Mouse (Mus musculus): ENCODE results near the gene Naglu. TPM values are rescaled to one million over a fixed set of nuclear protein-coding genes. Genes with fewer than 3 reads are reported as not detected.

Gene Naglu
- polyA plus RNA-seq, 1 experiment from 2014 or later: 5.2 TPM

DNA sequence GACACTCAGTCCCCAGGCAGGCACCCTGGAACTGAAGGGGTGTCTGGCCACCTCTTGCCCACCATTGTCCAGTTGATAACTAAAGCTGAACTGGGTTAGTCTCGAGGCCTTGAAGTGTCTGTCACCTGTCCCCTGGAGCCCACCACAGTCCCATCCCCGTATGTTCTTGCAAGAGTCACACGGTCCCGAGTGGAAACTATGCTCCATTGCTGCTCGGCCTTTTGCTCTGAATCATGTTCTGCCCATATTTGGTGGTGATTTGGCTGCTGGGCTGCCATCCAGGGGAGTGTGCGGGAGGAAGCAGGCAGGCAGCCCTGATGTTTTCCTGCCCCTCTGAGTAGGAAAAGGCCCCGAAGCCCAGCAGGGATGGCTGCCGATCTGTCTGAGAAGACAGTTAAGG, 9.7 kb upstream of the Naglu start:
- DNase-seq (ENCODE audit: low spot score) (no peak), ATAC-seq (ENCODE audit: insufficient number of reproducible peaks, low FRiP score, low TSS enrichment, low read depth) (no peak)
- H3K9ac ChIP-seq (ENCODE audit: low read length): no peak overlapping the region
- H3K9me3 ChIP-seq (ENCODE audit: control insufficient read depth, low read length): no peaks in the 10 kb centered on the region
- no peaks in the 10 kb centered on the region for H3K27me3 ChIP-seq (ENCODE audit: control insufficient read depth, insufficient read depth, low read length)
- no peaks in the 10 kb centered on the region for H3K36me3 ChIP-seq (ENCODE audit: control insufficient read depth, insufficient read depth, low read length)
- H3K27ac ChIP-seq (replicated peaks; ENCODE audit: low read depth, low read length): no peak overlapping the region
- peaks cover 11% of the 10 kb centered on the region for H3K4me1 ChIP-seq (ENCODE audit: control insufficient read depth, insufficient read depth, low read length)
- WGBS: 86% methylated on average over 8 of the region's 8 CpGs
- no peak overlapping the region for H3K4me3 ChIP-seq (ENCODE audit: low read depth, low read length)
- H3K4me2 ChIP-seq (ENCODE audit: low read depth, severe bottlenecking): no peak overlapping the region

DNA sequence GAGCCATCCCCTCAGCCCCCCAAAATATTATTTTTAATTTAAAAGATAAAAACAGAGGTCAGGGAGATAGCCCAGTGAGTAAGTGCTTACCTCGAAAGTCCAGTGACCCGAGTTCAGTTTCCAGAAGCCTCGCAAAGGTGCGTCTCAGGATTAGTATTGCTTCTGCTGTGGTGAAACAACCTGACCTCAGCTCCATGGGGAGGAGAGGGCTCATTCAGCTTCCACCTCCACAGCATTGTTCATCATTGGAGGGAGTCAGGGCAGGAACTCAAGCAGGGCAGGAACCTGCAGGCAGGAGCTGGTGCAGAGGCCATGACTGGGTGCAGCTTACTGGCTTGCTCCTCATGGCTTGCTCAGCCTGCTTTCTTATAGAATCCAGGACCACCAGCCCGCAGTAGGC, 8.8 kb upstream of the Naglu start:
- DNase-seq (ENCODE audit: low spot score): no peak

DNA sequence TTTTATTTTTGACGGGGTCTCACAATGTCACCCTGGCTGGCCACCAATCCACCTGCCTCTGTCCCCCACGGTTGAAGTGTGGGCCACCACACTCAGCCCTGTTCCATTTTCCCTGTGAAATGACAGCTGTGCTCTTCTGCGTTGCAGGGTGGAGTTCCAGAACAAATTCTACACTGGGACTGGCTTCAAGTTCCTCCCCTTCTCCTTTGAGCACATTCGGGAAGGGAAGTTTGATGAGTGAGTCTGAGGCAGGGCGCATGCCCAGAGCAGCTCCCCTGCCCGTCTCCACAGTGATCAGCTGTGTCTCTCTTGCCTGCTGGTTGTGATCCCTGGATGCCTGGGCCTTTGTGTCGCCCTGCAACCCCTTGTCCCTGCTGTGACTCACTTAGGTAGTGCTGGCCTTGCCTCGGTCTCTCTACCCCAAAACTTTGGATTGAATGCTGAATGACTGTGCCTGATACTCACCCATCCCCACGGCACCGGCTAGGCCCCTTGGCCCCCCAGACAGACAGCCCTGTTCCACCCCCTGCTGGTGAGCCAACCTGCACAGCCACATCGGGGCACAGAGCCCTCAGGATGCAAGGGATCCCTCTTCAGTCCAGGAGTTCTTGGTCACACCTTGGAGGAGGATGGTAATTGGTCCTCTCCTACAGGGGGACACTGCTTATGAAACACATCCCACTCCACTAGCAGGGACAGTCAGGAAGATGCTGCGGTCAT, 7.5 kb upstream of the Naglu start:
- Histone ChIP-seq H3K4me2 (ENCODE audit: low read depth, severe bottlenecking) (no peak overlapping the region), H3K36me3 (ENCODE audit: control insufficient read depth, insufficient read depth, low read length) (no peaks in the 10 kb centered on the region), H3K9ac (ENCODE audit: low read length) (no peak overlapping the region; the same call in 1 of the 2 replicates), H3K9me3 (ENCODE audit: control insufficient read depth, low read length) (no peaks in the 10 kb centered on the region), H3K27ac (replicated peaks; ENCODE audit: low read depth, low read length) (no peak overlapping the region), H3K27me3 (ENCODE audit: control insufficient read depth, insufficient read depth, low read length) (no peaks in the 10 kb centered on the region), H3K4me1 (ENCODE audit: control insufficient read depth, insufficient read depth, low read length) (peaks cover 11% of the 10 kb centered on the region), H3K4me3 (ENCODE audit: low read depth, low read length) (no peak overlapping the region)
- 82% methylated on average over 12 of the region's 12 CpGs for WGBS
- no peak for ATAC-seq (ENCODE audit: insufficient number of reproducible peaks, low FRiP score, low TSS enrichment, low read depth)
- DNase-seq (ENCODE audit: low spot score): no peak

More for the DNA sequence above, 8.8 kb upstream of the Naglu start:
- 85% methylated on average over 5 of the region's 5 CpGs for WGBS
- Histone ChIP-seq H3K9me3 (ENCODE audit: control insufficient read depth, low read length) (no peaks in the 10 kb centered on the region), H3K9ac (ENCODE audit: low read length) (no peak overlapping the region), H3K27me3 (ENCODE audit: control insufficient read depth, insufficient read depth, low read length) (no peaks in the 10 kb centered on the region), H3K4me3 (ENCODE audit: low read depth, low read length) (no peak overlapping the region), H3K36me3 (ENCODE audit: control insufficient read depth, insufficient read depth, low read length) (no peaks in the 10 kb centered on the region), H3K4me2 (ENCODE audit: low read depth, severe bottlenecking) (no peak overlapping the region), H3K4me1 (ENCODE audit: control insufficient read depth, insufficient read depth, low read length) (peaks cover 11% of the 10 kb centered on the region), H3K27ac (replicated peaks; ENCODE audit: low read depth, low read length) (no peak overlapping the region)
- ATAC-seq (ENCODE audit: insufficient number of reproducible peaks, low FRiP score, low TSS enrichment, low read depth): no peak

DNA sequence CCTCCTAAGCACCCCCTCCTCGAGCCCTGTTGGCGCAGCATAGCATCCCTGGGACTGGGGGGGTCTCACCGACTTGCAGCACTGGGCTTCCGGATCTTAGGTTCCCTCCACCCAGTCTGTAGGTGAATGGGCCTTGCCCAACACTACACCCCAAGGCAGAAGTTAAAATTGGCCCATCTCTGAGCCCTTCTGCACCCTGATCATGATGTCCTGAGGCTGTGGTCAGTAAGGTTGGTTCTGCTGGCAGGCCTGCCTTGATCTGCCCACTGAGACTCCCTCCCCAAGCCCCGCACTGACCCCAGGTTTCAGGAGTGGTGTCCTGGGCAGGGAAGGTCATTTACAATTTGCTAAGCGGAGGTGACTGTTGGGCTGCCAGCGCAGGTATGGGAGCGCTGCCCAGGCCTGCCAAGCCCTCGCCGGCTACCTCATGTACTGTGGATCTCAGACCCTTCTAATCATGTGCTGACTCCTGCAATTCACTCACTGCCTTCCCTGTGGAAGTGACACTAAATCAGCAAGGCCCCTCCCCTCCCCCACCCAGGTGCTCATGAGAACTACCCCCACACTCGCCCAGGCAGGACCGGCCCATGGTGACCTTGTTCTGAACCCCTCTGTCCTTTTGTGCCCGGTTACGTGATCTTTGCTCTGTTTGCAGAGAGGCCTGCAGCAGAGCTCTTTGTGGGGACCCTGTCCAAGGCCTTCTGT, 6.7 kb upstream of the Naglu start:
- no peak overlapping the region; the same call in 1 of the 2 replicates for H3K4me2 ChIP-seq (ENCODE audit: low read depth, severe bottlenecking)
- 64% methylated on average over 14 of the region's 14 CpGs for WGBS
- no peaks in the 10 kb centered on the region for H3K9me3 ChIP-seq (ENCODE audit: control insufficient read depth, low read length)
- no peak overlapping the region for H3K4me3 ChIP-seq (ENCODE audit: low read depth, low read length)
- H3K36me3 ChIP-seq (ENCODE audit: control insufficient read depth, insufficient read depth, low read length): no peaks in the 10 kb centered on the region
- no peaks in the 10 kb centered on the region for H3K27me3 ChIP-seq (ENCODE audit: control insufficient read depth, insufficient read depth, low read length)
- H3K27ac ChIP-seq (replicated peaks; ENCODE audit: low read depth, low read length): peak overlapping the region; percentile 81
- peak overlapping the region; percentile 22 for H3K9ac ChIP-seq (ENCODE audit: low read length)
- ATAC-seq (ENCODE audit: insufficient number of reproducible peaks, low FRiP score, low TSS enrichment, low read depth) (no peak), DNase-seq (ENCODE audit: low spot score) (no peak)
- H3K4me1 ChIP-seq (ENCODE audit: control insufficient read depth, insufficient read depth, low read length): peaks cover 11% of the 10 kb centered on the region

DNA sequence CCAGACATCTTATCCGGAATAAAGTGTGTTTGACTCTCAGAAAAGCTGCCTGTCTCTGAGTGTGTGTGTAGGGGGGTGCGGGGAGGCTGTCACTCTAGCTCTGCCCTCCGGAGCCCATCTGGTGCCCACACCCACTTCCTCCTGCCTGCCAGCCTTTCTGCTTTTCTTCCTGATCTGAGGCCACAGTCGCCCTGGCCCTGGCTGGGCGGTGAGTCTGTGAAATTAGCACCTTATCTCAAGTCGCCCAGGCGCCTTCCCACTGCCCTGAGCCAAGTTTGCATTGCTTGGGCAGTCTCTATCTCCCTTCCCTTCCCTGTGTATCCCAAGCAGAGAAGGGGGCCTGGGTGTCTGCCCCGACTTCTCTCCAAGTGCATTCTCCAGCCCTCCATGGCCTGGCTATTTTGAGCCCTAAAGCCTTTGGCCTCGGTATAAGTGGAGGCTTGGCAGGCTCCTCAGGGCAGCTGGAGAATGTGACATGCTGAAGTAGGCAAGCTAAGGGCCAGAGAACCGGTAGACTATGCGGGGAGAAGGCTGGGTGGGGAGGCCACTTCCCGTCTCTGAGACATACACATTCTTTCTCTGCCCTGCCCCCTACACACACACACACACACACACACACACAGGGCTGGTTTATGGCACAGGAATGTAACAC, 6.0 kb upstream of the Naglu start:
- peak overlapping the region; percentile 22; the same call in 1 of the 2 replicates for H3K9ac ChIP-seq (ENCODE audit: low read length)

DNA sequence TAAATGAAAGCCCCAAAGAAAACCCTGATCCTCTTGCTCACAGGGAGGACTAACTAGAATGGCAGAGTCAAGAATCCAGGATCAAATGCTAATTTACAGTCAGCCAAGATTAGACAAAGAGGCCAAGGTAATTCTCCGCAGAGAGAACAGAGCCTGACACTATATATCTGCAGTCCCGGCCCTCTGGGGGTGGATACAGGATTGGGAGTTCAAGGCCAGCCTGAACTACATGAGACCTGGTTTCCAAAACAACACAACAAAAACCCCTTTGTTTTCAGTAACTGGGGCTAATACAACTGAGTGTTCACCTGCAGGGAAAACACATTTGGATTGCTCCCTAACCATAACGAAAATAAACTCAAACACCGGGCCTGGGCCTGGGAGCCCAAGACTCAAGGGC, 5.3 kb upstream of the Naglu start:
- DNase-seq (ENCODE audit: low spot score) (no peak), ATAC-seq (ENCODE audit: insufficient number of reproducible peaks, low FRiP score, low TSS enrichment, low read depth) (no peak)
- Histone ChIP-seq H3K27ac (replicated peaks; ENCODE audit: low read depth, low read length) (no peak overlapping the region), H3K4me3 (ENCODE audit: low read depth, low read length) (no peak overlapping the region), H3K27me3 (ENCODE audit: control insufficient read depth, insufficient read depth, low read length) (no peaks in the 10 kb centered on the region), H3K9me3 (ENCODE audit: control insufficient read depth, low read length) (no peaks in the 10 kb centered on the region), H3K4me1 (ENCODE audit: control insufficient read depth, insufficient read depth, low read length) (peaks cover 11% of the 10 kb centered on the region), H3K4me2 (ENCODE audit: low read depth, severe bottlenecking) (no peak overlapping the region), H3K36me3 (ENCODE audit: control insufficient read depth, insufficient read depth, low read length) (no peaks in the 10 kb centered on the region), H3K9ac (ENCODE audit: low read length) (no peak overlapping the region)
- WGBS: 80% methylated on average over 4 of the region's 4 CpGs

More for the DNA sequence above, 6.0 kb upstream of the Naglu start:
- 30% methylated on average over 12 of the region's 12 CpGs for WGBS
- DNase-seq (ENCODE audit: low spot score) (no peak), ATAC-seq (ENCODE audit: insufficient number of reproducible peaks, low FRiP score, low TSS enrichment, low read depth) (no peak)
- Histone ChIP-seq H3K27ac (replicated peaks; ENCODE audit: low read depth, low read length) (peak overlapping the region; percentile 81), H3K4me3 (ENCODE audit: low read depth, low read length) (no peak overlapping the region), H3K4me2 (ENCODE audit: low read depth, severe bottlenecking) (no peak overlapping the region; the same call in 1 of the 2 replicates), H3K9me3 (ENCODE audit: control insufficient read depth, low read length) (no peaks in the 10 kb centered on the region), H3K36me3 (ENCODE audit: control insufficient read depth, insufficient read depth, low read length) (no peaks in the 10 kb centered on the region), H3K27me3 (ENCODE audit: control insufficient read depth, insufficient read depth, low read length) (no peaks in the 10 kb centered on the region), H3K4me1 (ENCODE audit: control insufficient read depth, insufficient read depth, low read length) (peaks cover 11% of the 10 kb centered on the region)

DNA sequence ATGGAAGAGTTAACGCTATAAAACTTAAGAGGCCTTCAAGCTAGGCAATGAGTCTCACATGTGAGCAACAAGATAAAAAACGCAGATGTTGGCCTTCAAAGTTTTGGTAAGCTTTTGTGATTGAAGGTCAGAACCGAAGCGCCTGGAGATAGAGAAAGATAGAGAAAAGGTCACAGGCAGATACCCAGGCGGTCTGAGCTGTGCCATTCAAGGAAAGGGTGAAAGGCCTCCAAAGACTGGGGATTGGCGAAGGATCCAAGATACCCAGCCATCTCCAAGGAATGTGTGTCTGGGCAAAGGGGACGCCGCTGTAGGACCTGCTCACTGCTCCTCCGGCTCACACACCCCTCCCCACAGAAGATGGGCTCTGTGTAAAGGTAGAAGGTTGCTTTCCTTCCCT, 4.8 kb upstream of the Naglu start:
- no peaks in the 10 kb centered on the region for H3K27me3 ChIP-seq (ENCODE audit: control insufficient read depth, insufficient read depth, low read length)
- no peak overlapping the region for H3K4me3 ChIP-seq (ENCODE audit: low read depth, low read length)
- H3K4me2 ChIP-seq (ENCODE audit: low read depth, severe bottlenecking): no peak overlapping the region
- 95% methylated on average over 9 of the region's 9 CpGs for WGBS
- no peaks in the 10 kb centered on the region for H3K36me3 ChIP-seq (ENCODE audit: control insufficient read depth, insufficient read depth, low read length)
- no peak for DNase-seq (ENCODE audit: low spot score)
- ATAC-seq (ENCODE audit: insufficient number of reproducible peaks, low FRiP score, low TSS enrichment, low read depth): no peak
- no peak overlapping the region for H3K9ac ChIP-seq (ENCODE audit: low read length)
- H3K27ac ChIP-seq (replicated peaks; ENCODE audit: low read depth, low read length): no peak overlapping the region
- H3K4me1 ChIP-seq (ENCODE audit: control insufficient read depth, insufficient read depth, low read length): peaks cover 11% of the 10 kb centered on the region
- no peaks in the 10 kb centered on the region for H3K9me3 ChIP-seq (ENCODE audit: control insufficient read depth, low read length)

DNA sequence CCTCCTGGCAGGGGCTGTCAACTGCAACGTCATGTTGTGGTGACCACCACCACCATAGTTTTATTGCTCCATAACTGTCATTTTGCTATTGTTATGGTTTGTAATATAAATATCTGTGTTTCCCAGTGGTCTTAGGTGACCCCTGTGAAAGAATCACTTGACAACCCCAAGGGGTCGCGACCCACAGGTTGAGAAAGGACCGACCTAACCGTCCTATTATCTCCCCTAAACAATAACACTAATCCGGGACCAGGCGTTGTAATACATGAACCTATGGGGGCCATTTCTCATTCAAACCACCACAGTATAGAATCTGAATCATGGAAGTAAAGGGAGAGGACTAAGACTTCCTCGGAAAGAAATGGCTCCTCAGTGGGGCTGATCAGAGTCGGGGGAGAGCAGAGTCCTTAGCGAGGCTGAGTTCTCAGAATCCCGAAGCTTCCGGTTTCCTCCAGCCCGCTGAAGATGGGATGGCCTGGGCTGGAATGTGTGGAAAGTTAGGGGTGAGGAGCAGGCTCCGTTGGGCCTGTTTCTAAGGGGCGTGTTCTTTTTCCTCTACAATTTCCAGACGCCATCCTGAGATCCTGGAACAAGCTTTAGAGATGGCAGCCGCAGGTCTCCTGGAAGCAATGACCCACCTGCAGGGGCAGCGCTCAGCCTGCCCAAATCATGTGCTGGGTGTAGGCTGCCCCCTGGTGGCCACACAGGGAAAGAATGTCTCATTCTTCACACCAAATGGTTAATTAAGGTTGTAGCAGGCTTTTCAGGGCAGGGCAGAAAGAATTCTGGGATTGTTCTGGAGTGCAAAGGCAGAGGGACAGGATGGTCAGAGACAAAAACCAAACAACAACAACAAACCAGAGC, 3.0 kb upstream of the Naglu start:
- ATAC-seq (ENCODE audit: insufficient number of reproducible peaks, low FRiP score, low TSS enrichment, low read depth) (no peak), DNase-seq (ENCODE audit: low spot score) (peak; percentile 92)
- WGBS: 22% methylated on average over 18 of the region's 18 CpGs
- no peak overlapping the region for H3K27ac ChIP-seq (replicated peaks; ENCODE audit: low read depth, low read length)
- H3K9ac ChIP-seq (ENCODE audit: low read length): no peak overlapping the region
- 0 out of 2 replicates have a peak, but pooled peaks cover 2% of the 10 kb centered on the region for H3K27me3 ChIP-seq (ENCODE audit: control insufficient read depth, insufficient read depth, low read length)
- peak overlapping the region; percentile 12; the same call in 1 of the 2 replicates for H3K4me3 ChIP-seq (ENCODE audit: low read depth, low read length)
- peaks cover 11% of the 10 kb centered on the region for H3K4me1 ChIP-seq (ENCODE audit: control insufficient read depth, insufficient read depth, low read length)
- no peaks in the 10 kb centered on the region for H3K36me3 ChIP-seq (ENCODE audit: control insufficient read depth, insufficient read depth, low read length)
- peak overlapping the region; percentile 43 for H3K4me2 ChIP-seq (ENCODE audit: low read depth, severe bottlenecking)
- H3K9me3 ChIP-seq (ENCODE audit: control insufficient read depth, low read length): no peaks in the 10 kb centered on the region

Data from limb, embryonic 11.5 days (tissue).